Mouse (Mus musculus) intestine, embryonic 16.5 days (tissue): ENCODE data around the gene Dcaf5. TPM values are rescaled to one million over a fixed set of nuclear protein-coding genes. Genes with fewer than 3 reads are reported as not detected.

Experiments used
- ATAC-seq: fragments of 200-750 bp; cut with Nextera tagmentation; 2 replicates; pipeline ENCODE4 v1.8.0; 2017; ENCODE audit warnings: moderate TSS enrichment, moderate library complexity
- H3K27ac ChIP-seq: fragments of 300-500 bp; sonication (generic); 2 replicates; pipeline ENCODE4 v1.5.1; 2014; ENCODE audit warnings: mild to moderate bottlenecking, low read length
- H3K27me3 ChIP-seq: fragments of 300-500 bp; sonication (generic); replicated peaks from 2 replicates; pipeline ENCODE4 v1.6.1; 2014; ENCODE audit warnings: low read length, control low read depth, mixed read lengths; ENCODE audit not compliant: control insufficient read depth, insufficient read depth
- H3K36me3 ChIP-seq: fragments of 300-500 bp; sonication (generic); 2 replicates; pipeline ENCODE4 v1.6.1; 2014; ENCODE audit warnings: low read length, control low read depth; ENCODE audit not compliant: control insufficient read depth, insufficient read depth
- H3K4me1 ChIP-seq: fragments of 300-500 bp; sonication (generic); 2 replicates; pipeline ENCODE4 v1.6.1; 2014; ENCODE audit warnings: low read length, control low read depth, mixed read lengths; ENCODE audit not compliant: control insufficient read depth, insufficient read depth
- H3K4me2 ChIP-seq: fragments of 300-500 bp; sonication (generic); 2 replicates; pipeline ENCODE4 v1.6.1; 2014; ENCODE audit warnings: low read depth, low read length, control low read depth
- H3K4me3 ChIP-seq: fragments of 300-500 bp; sonication (generic); 2 replicates; pipeline ENCODE4 v1.5.1; 2014; ENCODE audit warnings: mild to moderate bottlenecking, low read length
- H3K9ac ChIP-seq: fragments of 300-500 bp; sonication (generic); 2 replicates; pipeline ENCODE4 v1.6.1; 2014; ENCODE audit warnings: low read depth, low read length
- H3K9me3 ChIP-seq: fragments of 300-500 bp; sonication (generic); 2 replicates; pipeline ENCODE4 v1.6.1; 2016; ENCODE audit warnings: low read length, control low read depth; ENCODE audit not compliant: control insufficient read depth
- WGBS: fragments of 180-500 bp; shearing (Covaris S2); extraction: QIAGEN DNeasy Blood & Tissue Kit; methylation state at CpG from one replicate; pipeline ENCODE4 v1.1.7; 2014; 5-methylcytosine and 5-hydroxymethylcytosine counted together
- polyA plus RNA-seq: library from polyadenylated mRNA; unstranded; fragments of >200 nt; fragmentation: Nextera tagmentation; extraction: Ambion mirVana; gene quantifications from 2 replicates; pipeline ENCODE4 v1.2.1, GENCODE M21; 2015

Dcaf5 gene
- polyA plus RNA-seq, 1 experiment from 2014 or later: 7.9 TPM

GRCm38 (mm10) chr12:80330819-80331218, 105.6 kb downstream of the Dcaf5 start:
- Histone ChIP-seq H3K9me3 (no peaks in the 10 kb centered on the region), H3K27me3 (no peaks in the 10 kb centered on the region), H3K4me1 (peaks cover 21% of the 10 kb centered on the region), H3K4me3 (no peak overlapping the region), H3K9ac (no peak overlapping the region), H3K27ac (0 out of 2 replicates have a peak overlapping the region, but pooled peaks have one; percentile 2), H3K4me2 (no peak overlapping the region), H3K36me3 (no peaks in the 10 kb centered on the region)
- 76% methylated on average over 8 of the region's 8 CpGs for WGBS
- no peak for ATAC-seq

- H3K27me3 ChIP-seq: no peaks in the 10 kb centered on the region
- peaks cover 25% of the 10 kb centered on the region for H3K4me1 ChIP-seq
- H3K9me3 ChIP-seq: no peaks in the 10 kb centered on the region
- no peaks in the 10 kb centered on the region for H3K36me3 ChIP-seq
- no peak overlapping the region for H3K4me3 ChIP-seq
- WGBS: 41% methylated on average over 2 of the region's 2 CpGs
- ATAC-seq: peak; percentile 77
- peak overlapping the region; percentile 46 for H3K27ac ChIP-seq
- H3K4me2 ChIP-seq: no peak overlapping the region
- no peak overlapping the region for H3K9ac ChIP-seq
Observed at GRCm38 (mm10) chr12:80329641-80330040, 106.8 kb downstream of the Dcaf5 start.

- no peaks in the 10 kb centered on the region for H3K36me3 ChIP-seq
- ATAC-seq: no peak
- no peak overlapping the region for H3K9ac ChIP-seq
- H3K4me2 ChIP-seq: no peak overlapping the region
- H3K4me3 ChIP-seq: no peak overlapping the region
- no peaks in the 10 kb centered on the region for H3K27me3 ChIP-seq
- H3K4me1 ChIP-seq: peaks cover 26% of the 10 kb centered on the region
- no peak overlapping the region for H3K27ac ChIP-seq
- no peaks in the 10 kb centered on the region for H3K9me3 ChIP-seq
Observed at GRCm38 (mm10) chr12:80326047-80326446, 110.4 kb downstream of the Dcaf5 start.

GRCm38 (mm10) chr12:80324785-80325131, 111.6 kb downstream of the Dcaf5 start:
- WGBS: 29% methylated on average over 1 of the region's 1 CpGs
- H3K9ac ChIP-seq: no peak overlapping the region
- ATAC-seq: peak; percentile 5; the same call in 1 of the 2 replicates

GRCm38 (mm10) chr12:80324051-80324784, 112.2 kb downstream of the Dcaf5 start:
- WGBS: 45% methylated on average over 9 of the region's 9 CpGs
- Histone ChIP-seq H3K4me3 (no peak overlapping the region), H3K9me3 (no peaks in the 10 kb centered on the region), H3K27me3 (no peaks in the 10 kb centered on the region), H3K36me3 (no peaks in the 10 kb centered on the region), H3K27ac (no peak overlapping the region), H3K4me2 (no peak overlapping the region), H3K4me1 (peaks cover 14% of the 10 kb centered on the region), H3K9ac (no peak overlapping the region)
- peak; percentile 60 for ATAC-seq

More at GRCm38 (mm10) chr12:80324785-80325131, 111.6 kb downstream of the Dcaf5 start:
- Histone ChIP-seq H3K27me3 (no peaks in the 10 kb centered on the region), H3K36me3 (no peaks in the 10 kb centered on the region), H3K4me3 (no peak overlapping the region), H3K4me1 (peaks cover 18% of the 10 kb centered on the region), H3K27ac (no peak overlapping the region), H3K9me3 (no peaks in the 10 kb centered on the region), H3K4me2 (no peak overlapping the region)

GRCm38 (mm10) chr12:80323371-80324050, 112.9 kb downstream of the Dcaf5 start:
- no peak overlapping the region for H3K4me2 ChIP-seq
- 62% methylated on average over 8 of the region's 8 CpGs for WGBS
- no peak overlapping the region for H3K4me3 ChIP-seq
- no peaks in the 10 kb centered on the region for H3K36me3 ChIP-seq
- peaks cover 18% of the 10 kb centered on the region for H3K4me1 ChIP-seq
- H3K27me3 ChIP-seq: no peaks in the 10 kb centered on the region
- no peak for ATAC-seq
- no peak overlapping the region for H3K9ac ChIP-seq
- H3K9me3 ChIP-seq: no peaks in the 10 kb centered on the region
- H3K27ac ChIP-seq: no peak overlapping the region

GRCm38 (mm10) chr12:80322494-80322893, 113.9 kb downstream of the Dcaf5 start:
- no peaks in the 10 kb centered on the region for H3K27me3 ChIP-seq
- H3K27ac ChIP-seq: no peak overlapping the region
- no peaks in the 10 kb centered on the region for H3K36me3 ChIP-seq
- H3K9ac ChIP-seq: no peak overlapping the region
- ATAC-seq: no peak
- no peak overlapping the region for H3K4me2 ChIP-seq
- H3K9me3 ChIP-seq: no peaks in the 10 kb centered on the region
- H3K4me1 ChIP-seq: peaks cover 18% of the 10 kb centered on the region
- H3K4me3 ChIP-seq: no peak overlapping the region
- WGBS: 69% methylated on average over 6 of the region's 6 CpGs

- no peak overlapping the region for H3K4me2 ChIP-seq
- peak; percentile 67 for ATAC-seq
- WGBS: 86% methylated on average over 2 of the region's 2 CpGs
Observed at GRCm38 (mm10) chr12:80319062-80319461, 117.3 kb downstream of the Dcaf5 start.

GRCm38 (mm10) chr12:80315321-80315720, 121.1 kb downstream of the Dcaf5 start:
- WGBS: 95% methylated on average over 2 of the region's 2 CpGs

More at GRCm38 (mm10) chr12:80319062-80319461, 117.3 kb downstream of the Dcaf5 start:
- Histone ChIP-seq H3K4me3 (no peak overlapping the region), H3K4me1 (peaks cover 8% of the 10 kb centered on the region; the same call in 1 of the 2 replicates), H3K36me3 (no peaks in the 10 kb centered on the region), H3K27me3 (no peaks in the 10 kb centered on the region), H3K9ac (no peak overlapping the region), H3K27ac (no peak overlapping the region), H3K9me3 (no peaks in the 10 kb centered on the region)

More at GRCm38 (mm10) chr12:80315321-80315720, 121.1 kb downstream of the Dcaf5 start:
- Histone ChIP-seq H3K4me1 (peaks cover 4% of the 10 kb centered on the region), H3K27me3 (no peaks in the 10 kb centered on the region), H3K9me3 (no peaks in the 10 kb centered on the region), H3K27ac (no peak overlapping the region), H3K4me3 (no peak overlapping the region), H3K36me3 (no peaks in the 10 kb centered on the region), H3K9ac (no peak overlapping the region), H3K4me2 (no peak overlapping the region)
- no peak for ATAC-seq
